Mouse (Mus musculus) kidney, postnatal 0 days (tissue): ENCODE measurements around the gene Pqlc2. TPM values are rescaled to one million over a fixed set of nuclear protein-coding genes. Genes with fewer than 3 reads are reported as not detected.

Source experiments
- ATAC-seq: fragments of 200-750 bp; cut with Nextera tagmentation; replicated peaks from 2 replicates; pipeline ENCODE4 v1.8.0; 2017; ENCODE audit warnings: low read depth, moderate number of reproducible peaks, moderate TSS enrichment, moderate library complexity; ENCODE audit not compliant: low FRiP score
- DNase-seq: peaks from one replicate; pipeline ENCODE4 v3.0.0-alpha.2; 2016; ENCODE audit warnings: low spot score
- H3K27ac ChIP-seq: fragments of 300-500 bp; sonication (generic); 2 replicates; pipeline ENCODE4 v1.5.1; 2014; ENCODE audit warnings: mild to moderate bottlenecking
- H3K27me3 ChIP-seq: fragments of 300-500 bp; sonication (generic); 2 replicates; pipeline ENCODE4 v1.6.1; 2014; ENCODE audit warnings: low read length, mixed read lengths; ENCODE audit not compliant: insufficient read depth
- H3K36me3 ChIP-seq: fragments of 300-500 bp; sonication (generic); 2 replicates; pipeline ENCODE4 v1.6.1; 2014; ENCODE audit warnings: low read length, mixed read lengths; ENCODE audit not compliant: insufficient read depth
- H3K4me1 ChIP-seq: fragments of 300-500 bp; sonication (generic); replicated peaks from 2 replicates; pipeline ENCODE4 v1.6.1; 2014; ENCODE audit warnings: antibody characterized with exemption, low read length, mixed read lengths; ENCODE audit not compliant: insufficient read depth
- H3K4me2 ChIP-seq: fragments of 300-500 bp; sonication (generic); 2 replicates; pipeline ENCODE4 v1.6.1; 2014; ENCODE audit warnings: mild to moderate bottlenecking, low read length, moderate library complexity, mixed read lengths
- H3K4me3 ChIP-seq: fragments of 300-500 bp; sonication (generic); replicated peaks from 2 replicates; pipeline ENCODE4 v1.5.1; 2014; ENCODE audit warnings: low read depth, low read length
- H3K9ac ChIP-seq: fragments of 300-500 bp; sonication (generic); 2 replicates; pipeline ENCODE4 v1.6.1; 2014; ENCODE audit warnings: low read depth, low read length
- H3K9me3 ChIP-seq: fragments of 300-500 bp; sonication (generic); replicated peaks from 2 replicates; pipeline ENCODE4 v1.6.1; 2016; ENCODE audit warnings: low read length, inconsistent platforms, mixed read lengths
- CTCF ChIP-seq: IDR thresholded peaks from 2 replicates; pipeline ENCODE4 v1.5.1; 2016; ENCODE audit warnings: antibody characterized with exemption, low read depth, mild to moderate bottlenecking, moderate library complexity
- WGBS: fragments of 180-500 bp; shearing (Covaris S2); extraction: QIAGEN DNeasy Blood & Tissue Kit; methylation state at CpG from one replicate; pipeline ENCODE4 v1.1.7; 2014; 5-methylcytosine and 5-hydroxymethylcytosine counted together
- polyA plus RNA-seq: library from polyadenylated mRNA; unstranded; fragments of >200 nt; fragmentation: Nextera tagmentation; extraction: Ambion mirVana; gene quantifications from 2 replicates; pipeline ENCODE4 v1.2.1, GENCODE M21; 2015

The Pqlc2 gene
- polyA plus RNA-seq, 1 experiment from 2014 or later, result 21.3 TPM

DNA sequence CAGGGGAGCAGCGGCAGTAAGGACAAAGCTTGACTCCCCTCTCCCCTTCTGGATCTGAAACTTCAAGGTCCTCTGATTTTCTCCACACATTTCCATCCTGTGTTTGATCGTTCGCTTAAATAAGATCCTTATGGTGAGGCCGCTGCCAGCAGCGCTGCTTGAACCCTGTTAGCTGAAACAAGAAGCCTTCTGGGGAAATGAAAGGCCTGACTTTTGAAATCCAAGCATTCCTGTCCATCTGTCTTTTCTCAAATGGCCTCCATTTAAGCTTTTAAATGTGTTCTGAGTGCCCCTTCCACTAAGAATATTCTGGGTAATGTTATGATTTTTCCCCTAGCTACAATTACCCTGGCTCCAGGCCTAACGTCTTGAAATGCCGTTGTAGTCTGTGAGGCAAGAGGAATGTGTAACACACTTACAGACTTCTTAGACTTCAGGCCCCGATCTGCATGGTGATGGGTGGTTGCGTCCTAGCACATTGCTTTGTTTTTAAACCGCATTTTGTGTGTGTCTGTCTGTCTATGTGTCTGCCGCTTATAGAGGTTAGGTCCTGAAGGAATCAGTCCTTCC is 51.1 kb downstream of the Pqlc2 start:
- H3K4me2 ChIP-seq, result no peak overlapping the region
- H3K9ac ChIP-seq, result no peak overlapping the region
- 0 out of 2 replicates have a peak overlapping the region, but pooled peaks have one; percentile 5 for H3K27ac ChIP-seq
- ATAC-seq, result no peak
- H3K9me3 ChIP-seq, result no peaks in the 10 kb centered on the region
- no peaks in the 10 kb centered on the region for H3K27me3 ChIP-seq
- H3K36me3 ChIP-seq, result peaks cover 53% of the 10 kb centered on the region
- no peaks in the 10 kb centered on the region for H3K4me1 ChIP-seq
- H3K4me3 ChIP-seq, result no peak overlapping the region
- WGBS, result 70% methylated on average over 11 of the region's 11 CpGs
- TF ChIP-seq CTCF, result no peak
- no peak for DNase-seq

DNA sequence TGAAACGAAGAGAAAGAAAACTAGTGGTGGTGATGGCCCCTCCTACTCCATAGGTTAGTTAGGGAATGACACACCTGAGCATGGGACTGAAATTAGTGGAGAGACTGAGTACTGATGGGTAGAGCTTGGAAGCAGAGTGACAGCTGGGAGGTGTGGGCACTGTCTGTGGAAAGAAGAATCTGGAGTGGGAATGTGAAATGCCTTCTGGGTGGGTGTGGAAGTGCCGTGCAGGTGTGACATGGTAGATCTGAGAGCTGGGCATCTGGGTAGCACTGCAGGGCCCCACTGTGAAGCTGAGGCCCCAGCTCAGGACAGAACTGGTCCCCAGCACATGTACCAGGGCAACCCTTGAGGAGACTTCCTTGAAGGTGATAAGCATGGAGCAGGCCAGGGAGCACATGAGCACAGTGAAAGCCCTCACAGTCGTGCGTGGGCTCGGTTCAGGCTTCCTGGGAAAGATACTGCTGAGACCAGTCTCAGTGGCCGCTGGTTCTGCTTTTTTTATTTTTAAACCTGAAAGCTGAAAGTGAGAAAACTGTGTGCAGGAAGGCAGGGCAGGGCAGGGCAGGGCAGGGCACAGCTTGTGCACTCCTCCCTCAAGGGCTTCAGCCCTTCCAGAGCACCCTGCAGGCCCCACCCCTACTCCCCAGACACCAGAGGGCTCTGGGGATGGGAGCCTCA is 51.7 kb downstream of the Pqlc2 start:
- DNase-seq (no peak), ATAC-seq (no peak)
- 68% methylated on average over 6 of the region's 6 CpGs for WGBS
- H3K4me3 ChIP-seq, result no peak overlapping the region
- no peaks in the 10 kb centered on the region for H3K27me3 ChIP-seq
- no peaks in the 10 kb centered on the region for H3K9me3 ChIP-seq
- peaks cover 47% of the 10 kb centered on the region for H3K36me3 ChIP-seq
- H3K4me2 ChIP-seq, result no peak overlapping the region
- no peak overlapping the region for H3K9ac ChIP-seq
- no peaks in the 10 kb centered on the region for H3K4me1 ChIP-seq
- TF ChIP-seq CTCF, result no peak
- 0 out of 2 replicates have a peak overlapping the region, but pooled peaks have one; percentile 5 for H3K27ac ChIP-seq

DNA sequence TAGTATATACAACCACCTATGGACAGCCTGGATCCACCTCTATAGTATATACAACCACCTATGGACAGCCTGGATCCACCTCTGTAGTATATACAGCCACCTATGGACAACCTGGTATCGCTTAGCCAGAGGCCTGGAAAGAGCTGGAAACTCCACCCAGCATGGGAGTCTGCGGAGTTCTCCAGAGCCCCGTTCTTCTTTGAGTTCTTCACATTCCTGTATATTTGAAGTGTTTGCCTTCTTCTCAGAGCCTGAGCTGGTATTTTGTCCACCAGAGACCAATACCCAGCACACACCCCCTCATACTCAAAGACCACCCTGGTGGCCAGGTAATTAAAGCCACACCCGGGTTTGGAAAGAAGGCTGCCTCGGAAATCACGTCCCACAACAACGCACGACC is 53.8 kb downstream of the Pqlc2 start:
- H3K36me3 ChIP-seq, result peaks cover 34% of the 10 kb centered on the region
- no peak overlapping the region for H3K9ac ChIP-seq
- 93% methylated on average over 8 of the region's 8 CpGs for WGBS
- H3K27me3 ChIP-seq, result no peaks in the 10 kb centered on the region
- H3K27ac ChIP-seq, result no peak overlapping the region
- H3K4me3 ChIP-seq, result no peak overlapping the region
- H3K4me2 ChIP-seq, result no peak overlapping the region
- no peak for DNase-seq
- no peak for ATAC-seq
- H3K9me3 ChIP-seq, result no peaks in the 10 kb centered on the region
- H3K4me1 ChIP-seq, result peaks cover under 1% of the 10 kb centered on the region; the same call in 1 of the 2 replicates
- no peak for TF ChIP-seq CTCF

DNA sequence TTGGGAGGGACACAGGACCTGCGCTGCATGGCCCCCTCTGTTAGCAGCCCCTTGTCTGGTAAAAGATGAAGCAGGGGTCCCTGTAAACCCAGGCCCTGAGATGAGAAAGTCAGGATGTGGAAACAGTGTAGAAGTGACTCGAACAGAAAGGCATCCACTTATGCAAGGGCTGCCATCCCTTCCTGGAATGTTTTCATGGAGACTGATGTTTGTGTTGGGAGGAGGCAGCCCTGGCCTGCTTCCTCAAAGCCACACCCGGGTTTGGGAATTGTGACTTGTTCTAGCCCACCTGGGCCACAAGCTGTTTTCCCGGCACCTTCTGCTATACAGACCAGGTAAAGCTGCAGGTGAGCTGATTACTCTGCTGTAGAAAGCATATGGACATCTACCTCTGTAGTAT is 54.4 kb downstream of the Pqlc2 start:
- Histone ChIP-seq H3K4me3 (no peak overlapping the region), H3K4me2 (no peak overlapping the region), H3K9ac (no peak overlapping the region), H3K36me3 (peaks cover 32% of the 10 kb centered on the region), H3K27ac (no peak overlapping the region), H3K27me3 (no peaks in the 10 kb centered on the region), H3K9me3 (no peaks in the 10 kb centered on the region), H3K4me1 (peaks cover 6% of the 10 kb centered on the region)
- DNase-seq, result no peak
- no peak for TF ChIP-seq CTCF
- WGBS, result 80% methylated on average over 4 of the region's 4 CpGs
- ATAC-seq, result no peak

DNA sequence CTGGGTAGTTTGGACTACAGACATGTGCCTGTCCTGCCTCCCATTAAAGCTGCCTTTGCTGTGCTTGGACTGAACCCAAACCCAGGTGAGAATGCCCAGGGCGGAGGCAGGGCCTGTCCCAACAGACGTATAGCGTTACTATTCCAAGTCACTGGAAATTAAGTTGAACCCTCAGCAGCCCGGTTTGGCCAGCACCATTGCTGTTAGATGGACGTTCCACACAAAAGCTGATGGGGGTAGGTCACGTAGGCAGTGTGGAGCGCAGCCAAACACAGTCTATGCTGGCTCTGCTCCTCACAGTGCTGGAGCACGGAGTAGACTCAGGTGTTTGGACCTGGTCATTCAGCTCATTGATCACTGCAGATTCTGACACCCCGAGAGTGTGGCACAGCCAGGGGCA is 57.3 kb downstream of the Pqlc2 start:
- Histone ChIP-seq H3K4me3 (no peak overlapping the region), H3K36me3 (peaks cover 13% of the 10 kb centered on the region), H3K4me1 (peaks cover 20% of the 10 kb centered on the region), H3K4me2 (no peak overlapping the region), H3K9ac (no peak overlapping the region), H3K27me3 (no peaks in the 10 kb centered on the region), H3K27ac (no peak overlapping the region), H3K9me3 (no peaks in the 10 kb centered on the region)
- no peak for ATAC-seq
- DNase-seq, result no peak
- 76% methylated on average over 9 of the region's 9 CpGs for WGBS
- no peak for TF ChIP-seq CTCF

DNA sequence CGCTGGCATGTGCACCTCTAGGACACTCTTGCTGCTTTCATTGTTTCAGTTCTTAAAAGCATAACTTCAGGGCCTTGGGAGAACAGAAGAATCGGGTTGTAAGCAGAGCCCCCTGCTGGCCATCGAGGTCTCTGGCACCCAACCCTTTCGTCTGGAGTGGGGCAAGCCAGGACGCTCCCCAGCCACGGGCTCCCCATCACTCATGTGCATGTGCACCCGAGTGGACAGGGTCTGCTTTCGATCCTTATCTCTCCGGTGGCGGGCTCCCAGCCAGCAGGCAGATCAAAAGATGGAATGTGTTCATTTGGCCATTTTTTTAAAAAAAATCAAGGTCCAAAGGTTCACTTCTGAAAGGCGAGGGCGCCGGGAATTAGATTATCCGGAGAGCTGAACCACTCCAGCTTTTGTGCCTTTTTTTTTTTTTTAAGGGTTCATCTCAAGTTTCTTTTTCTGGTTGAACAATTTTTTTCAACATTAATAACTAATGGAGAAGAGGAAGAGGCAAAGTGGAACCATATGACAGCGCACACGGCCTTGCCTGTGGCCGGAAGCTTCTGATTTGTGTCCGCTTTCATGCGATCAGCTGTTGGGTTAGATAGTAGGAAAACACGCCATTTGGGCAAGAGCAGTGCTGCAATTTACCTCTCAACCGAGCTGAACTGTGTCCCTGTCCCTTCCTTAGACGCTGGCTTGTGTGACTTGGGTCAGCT is 58.3 kb downstream of the Pqlc2 start:
- Histone ChIP-seq H3K27ac (peak overlapping the region; percentile 42; the same call in 1 of the 2 replicates), H3K4me1 (peaks cover 20% of the 10 kb centered on the region), H3K9me3 (no peaks in the 10 kb centered on the region), H3K27me3 (no peaks in the 10 kb centered on the region), H3K4me3 (no peak overlapping the region), H3K9ac (no peak overlapping the region), H3K36me3 (peaks cover 3% of the 10 kb centered on the region; the same call in 1 of the 2 replicates), H3K4me2 (no peak overlapping the region)
- ATAC-seq, result peak; percentile 40; the same call in 1 of the 2 replicates
- TF ChIP-seq CTCF, result peak; percentile 84
- DNase-seq, result peak; percentile 89
- WGBS, result 34% methylated on average over 22 of the region's 22 CpGs
